Mouse (Mus musculus): ENCODE data around the gene Eps8l1. TPM values are rescaled to one million over a fixed set of nuclear protein-coding genes. Genes with fewer than 3 reads are reported as not detected.

The Eps8l1 gene
- polyA plus RNA-seq, 1 experiment = 11.3 TPM

DNA sequence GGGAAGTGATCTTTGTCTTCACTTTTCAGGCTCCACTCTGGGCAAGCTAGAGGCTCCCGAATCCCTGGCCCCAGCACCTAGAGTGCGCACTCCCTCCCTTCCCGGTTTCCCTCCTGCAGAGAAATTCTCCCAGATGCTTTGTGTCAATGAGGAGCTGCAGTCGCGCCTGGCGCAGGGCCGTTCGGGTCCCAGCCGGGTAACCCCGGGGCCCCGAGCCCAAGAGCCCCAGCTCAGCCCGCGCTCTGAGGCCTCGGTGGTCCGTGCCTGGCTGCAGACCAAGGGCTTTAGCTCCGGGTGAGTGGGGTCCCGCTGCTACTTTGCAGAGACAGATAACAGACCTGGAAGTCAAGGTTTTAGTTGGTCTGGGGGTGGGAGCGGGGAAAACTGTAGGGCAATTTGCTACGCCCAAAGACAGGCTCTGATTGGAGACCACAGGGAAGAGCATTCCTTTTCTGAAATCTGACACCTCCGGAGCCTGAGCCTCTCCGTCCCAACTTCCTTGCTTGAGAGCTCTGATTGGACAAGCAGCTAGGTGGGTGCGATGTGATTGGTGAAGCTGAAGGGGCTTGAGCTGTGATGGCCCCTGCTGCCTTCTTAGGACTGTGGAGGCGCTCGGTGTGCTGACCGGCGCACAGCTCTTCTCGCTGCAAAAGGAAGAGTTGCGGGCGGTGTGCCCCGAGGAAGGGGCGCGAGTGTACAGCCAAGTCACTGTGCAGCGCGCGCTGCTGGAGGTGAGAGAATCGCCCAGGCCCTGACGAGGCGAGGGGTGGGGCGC, 17.7 kb downstream of the Eps8l1 start:
- DNase-seq (ENCODE audit: low read depth) = no peak

DNA sequence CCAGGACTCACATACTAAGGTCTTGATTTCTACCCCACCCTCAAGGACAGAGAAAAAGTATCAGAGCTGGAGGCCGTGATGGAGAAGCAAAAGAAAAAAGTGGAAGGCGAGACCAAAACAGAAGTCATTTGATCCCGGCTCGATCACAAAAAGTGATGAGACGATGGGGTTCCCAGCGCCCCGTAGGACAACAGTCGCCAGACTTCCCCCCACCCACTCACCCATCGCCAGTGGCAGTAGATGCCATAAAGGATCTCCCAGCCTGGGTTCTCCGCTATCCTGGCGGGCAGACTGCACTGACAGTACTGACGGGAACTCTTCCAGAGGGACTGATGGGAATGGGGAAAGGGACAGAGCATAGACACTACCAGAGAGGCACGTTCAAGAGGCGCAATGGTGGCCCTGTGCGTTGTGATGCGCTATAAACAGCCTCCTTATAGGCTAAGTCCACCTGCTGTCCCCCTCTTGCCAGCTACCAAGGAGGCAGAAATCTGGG, 18.4 kb downstream of the Eps8l1 start:
- no peak for DNase-seq (ENCODE audit: low read depth)

DNA sequence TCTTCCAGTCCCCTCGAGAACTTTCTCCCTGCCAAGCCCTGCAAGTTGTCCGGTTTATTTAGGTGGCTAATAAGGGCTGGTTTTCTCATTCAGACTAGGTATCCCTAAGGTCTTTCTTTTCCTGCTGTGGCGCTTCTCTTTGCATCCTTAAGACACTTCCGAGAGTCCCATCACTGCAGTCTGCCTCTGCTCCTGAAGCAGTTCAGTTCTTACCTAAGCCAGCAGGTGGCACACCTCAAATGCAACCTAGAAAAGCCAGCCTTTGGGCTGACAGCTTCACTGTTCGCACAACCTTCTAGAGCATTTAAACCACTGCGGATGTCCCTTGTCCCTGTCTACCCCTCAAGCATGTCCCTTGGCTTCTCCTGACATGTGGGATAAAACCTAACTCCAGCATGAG, 19.2 kb downstream of the Eps8l1 start:
- DNase-seq (ENCODE audit: low read depth) = no peak

DNA sequence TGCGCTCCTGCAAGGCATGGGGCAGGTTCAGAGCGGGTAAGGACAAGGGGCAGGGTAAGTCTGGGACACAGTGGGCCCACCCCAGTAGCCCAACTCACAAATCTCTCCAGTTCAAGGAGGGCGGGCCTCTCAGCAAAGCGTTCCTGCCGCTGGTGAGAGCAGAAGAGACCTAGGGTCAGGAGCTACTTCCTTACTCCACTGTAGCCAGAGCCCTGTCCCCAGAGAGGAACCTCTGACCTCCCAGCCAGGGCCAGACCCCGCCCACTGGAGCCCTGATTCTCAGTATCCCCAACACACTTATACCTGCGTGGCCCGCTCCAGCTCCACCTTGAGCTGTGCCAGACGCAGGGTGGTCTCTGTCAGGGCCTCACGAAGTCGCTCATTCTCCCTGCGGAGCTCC, 21.8 kb downstream of the Eps8l1 start:
- no peak for DNase-seq (ENCODE audit: low read depth)

DNA sequence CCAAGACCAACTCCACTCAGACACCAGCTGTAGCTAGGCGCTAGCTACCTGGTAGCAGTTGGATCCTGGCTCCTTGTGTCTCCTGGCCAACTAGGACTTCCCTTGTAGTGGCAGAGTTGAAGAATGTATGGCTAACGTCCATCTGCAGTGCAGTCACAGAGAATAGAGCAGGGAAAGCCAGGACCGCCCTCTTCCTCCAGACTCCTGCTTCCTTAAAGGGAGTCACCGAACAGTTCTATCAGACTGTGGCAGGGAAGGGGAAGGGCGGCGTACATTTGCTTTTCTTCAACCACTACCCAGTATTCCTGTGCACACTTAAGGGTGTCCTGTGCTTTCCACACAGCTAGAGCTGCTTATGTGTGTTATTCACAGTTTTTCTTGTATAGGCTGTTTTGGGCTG, 30.8 kb downstream of the Eps8l1 start:
- no peak for DNase-seq (ENCODE audit: low read depth)

DNA sequence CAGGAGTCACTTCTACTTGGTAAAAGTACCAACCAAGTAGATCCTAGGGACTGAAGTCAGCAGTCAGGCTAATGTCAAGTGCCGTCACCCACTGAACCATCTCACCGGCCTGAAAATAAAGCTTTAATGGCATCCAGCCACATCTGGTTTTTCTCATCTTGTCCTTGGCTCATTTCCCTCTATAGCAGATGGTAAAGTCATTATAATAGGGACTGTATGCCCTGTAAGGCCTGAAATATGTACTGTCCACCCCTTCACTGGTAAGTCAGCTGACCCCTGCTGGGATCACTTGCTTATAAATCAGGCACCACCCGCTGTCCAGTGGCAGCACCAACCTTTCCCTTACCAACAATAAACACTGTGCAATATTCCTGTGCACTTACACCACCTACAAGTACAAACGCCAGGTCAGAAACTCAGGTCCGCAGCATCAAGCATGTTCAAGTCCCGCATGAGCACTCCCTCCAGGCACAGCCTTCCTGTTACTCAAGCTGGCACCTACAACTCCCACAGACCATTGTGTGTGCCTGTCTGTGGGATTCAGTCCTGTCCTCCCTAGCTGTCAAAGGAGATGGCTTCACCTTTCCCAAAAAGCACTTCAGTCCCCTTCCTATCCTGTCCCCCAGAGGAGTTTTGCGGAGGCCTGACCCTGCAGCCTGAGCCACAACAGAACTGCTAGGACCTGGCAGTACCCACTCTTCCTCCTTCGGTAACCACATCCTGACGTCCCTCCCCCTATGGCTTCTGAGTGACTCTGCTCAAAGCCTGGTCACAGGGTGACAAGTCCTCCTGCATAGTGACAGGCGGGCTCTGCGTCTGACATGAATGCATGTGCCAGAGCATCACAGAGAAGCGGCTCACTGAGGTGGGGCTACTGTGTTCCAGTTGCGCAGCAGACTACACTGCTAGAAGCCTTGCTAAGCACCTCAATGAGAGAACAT, 32.1 kb downstream of the Eps8l1 start:
- no peak for DNase-seq (ENCODE audit: low read depth)

DNA sequence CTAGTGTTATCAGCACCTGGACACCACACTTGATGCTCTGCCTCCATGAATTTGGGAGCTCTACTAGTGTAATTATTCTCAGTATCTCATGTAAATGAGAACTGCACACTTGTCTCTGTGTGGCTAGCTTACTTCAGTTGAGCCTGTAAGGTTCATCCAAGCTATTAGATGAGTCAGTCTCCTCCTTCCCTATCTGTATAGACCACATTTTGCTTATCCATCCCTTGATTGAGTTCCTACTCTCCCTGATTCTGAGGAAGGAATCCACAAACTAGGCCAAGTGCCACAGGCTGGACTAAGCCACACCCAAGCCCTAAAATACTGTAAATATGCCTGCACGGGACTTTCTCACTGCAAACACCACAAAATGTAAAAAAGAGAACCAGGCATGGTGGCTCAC, 33.5 kb downstream of the Eps8l1 start:
- no peak for DNase-seq (ENCODE audit: low read depth)

DNA sequence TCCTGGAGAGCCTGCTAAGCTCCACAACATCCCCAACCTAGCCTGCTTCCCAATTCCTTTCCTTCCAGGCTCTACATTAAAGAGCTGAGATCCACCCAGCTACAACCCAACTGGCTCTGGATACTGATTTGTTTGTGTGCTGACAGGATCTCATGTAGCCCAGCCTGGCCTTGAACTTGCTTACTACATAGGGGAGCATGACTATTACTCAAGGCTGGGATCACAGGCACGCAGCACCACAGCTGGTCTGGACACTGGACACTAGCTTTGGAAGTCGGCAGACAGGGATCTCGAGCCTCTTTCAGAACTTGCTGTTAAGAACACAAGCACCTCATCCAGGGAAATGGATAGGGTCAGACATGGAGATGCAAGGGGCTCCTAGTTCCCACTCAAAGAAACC, 36.0 kb downstream of the Eps8l1 start:
- DNase-seq (ENCODE audit: low read depth) = no peak

DNA sequence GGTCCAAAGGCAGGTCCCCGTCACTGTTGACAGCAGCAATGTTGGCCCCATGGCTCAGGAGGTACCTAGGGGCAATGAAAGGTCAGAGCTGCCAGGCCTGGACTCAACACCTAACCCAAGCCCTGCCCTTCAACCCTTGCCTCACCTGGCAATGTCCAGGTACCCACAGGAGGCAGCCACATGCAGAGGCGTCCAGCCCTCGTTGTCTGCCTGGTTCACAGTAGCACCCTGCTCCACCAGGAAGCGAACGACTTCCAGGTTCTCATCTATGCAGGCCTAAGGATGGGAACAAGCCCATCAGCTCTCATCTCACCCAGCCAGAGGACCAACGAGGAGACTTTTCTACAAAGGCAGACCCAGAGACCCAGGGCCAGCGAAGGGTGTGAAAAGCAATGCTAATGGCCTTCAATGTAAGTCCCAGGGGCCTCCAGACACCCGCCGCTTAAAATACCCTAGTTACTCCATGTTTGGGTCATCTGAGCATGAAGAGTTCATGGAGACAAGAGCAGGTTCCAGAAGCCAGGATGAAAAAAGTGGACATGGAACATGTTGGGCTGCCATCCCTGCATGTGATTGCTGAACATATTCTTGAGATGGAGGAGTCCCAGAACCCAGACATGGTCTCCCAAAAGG, 36.9 kb downstream of the Eps8l1 start:
- no peak for DNase-seq (ENCODE audit: low read depth)

DNA sequence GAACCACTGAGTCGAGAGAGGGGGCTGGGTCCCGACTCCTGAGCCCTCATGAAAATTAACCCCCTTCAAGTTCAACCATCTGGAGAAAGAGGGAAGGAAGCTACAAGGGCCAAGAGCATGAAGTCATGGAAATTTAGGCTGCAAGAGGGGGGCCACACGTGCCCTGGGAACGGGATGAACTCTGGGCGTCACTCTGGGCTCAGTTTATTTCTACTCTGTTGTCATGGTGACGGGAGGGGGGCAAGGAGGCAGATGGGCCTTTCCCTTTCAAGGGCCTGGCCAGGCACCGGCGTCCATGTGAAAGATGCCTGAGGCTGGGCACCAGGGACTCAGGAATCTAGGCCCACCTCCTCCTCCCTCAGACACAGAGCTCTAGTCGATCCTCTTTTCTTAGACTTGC, 37.8 kb downstream of the Eps8l1 start:
- DNase-seq (ENCODE audit: low read depth) = no peak

DNA sequence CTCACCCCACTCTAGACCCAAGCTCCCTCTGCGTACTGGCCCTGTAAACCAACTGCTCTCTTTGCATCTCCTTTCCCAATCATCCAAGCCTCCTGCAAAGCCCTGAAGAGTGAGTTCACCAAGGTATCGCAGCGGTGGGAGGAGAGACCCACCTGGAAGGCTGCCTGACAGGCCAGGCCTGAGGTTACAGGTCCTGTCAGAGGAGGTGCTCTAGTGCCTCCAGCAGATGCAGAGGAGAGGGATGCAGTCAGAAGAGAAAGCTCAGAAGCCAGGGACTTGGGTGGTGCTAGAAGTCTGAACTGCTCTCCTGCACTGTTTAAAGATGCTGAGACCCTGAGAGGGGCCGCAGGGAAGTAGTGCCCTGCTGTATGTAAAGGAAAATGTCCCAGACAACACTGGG, 38.6 kb downstream of the Eps8l1 start:
- DNase-seq (ENCODE audit: low read depth) = no peak

DNA sequence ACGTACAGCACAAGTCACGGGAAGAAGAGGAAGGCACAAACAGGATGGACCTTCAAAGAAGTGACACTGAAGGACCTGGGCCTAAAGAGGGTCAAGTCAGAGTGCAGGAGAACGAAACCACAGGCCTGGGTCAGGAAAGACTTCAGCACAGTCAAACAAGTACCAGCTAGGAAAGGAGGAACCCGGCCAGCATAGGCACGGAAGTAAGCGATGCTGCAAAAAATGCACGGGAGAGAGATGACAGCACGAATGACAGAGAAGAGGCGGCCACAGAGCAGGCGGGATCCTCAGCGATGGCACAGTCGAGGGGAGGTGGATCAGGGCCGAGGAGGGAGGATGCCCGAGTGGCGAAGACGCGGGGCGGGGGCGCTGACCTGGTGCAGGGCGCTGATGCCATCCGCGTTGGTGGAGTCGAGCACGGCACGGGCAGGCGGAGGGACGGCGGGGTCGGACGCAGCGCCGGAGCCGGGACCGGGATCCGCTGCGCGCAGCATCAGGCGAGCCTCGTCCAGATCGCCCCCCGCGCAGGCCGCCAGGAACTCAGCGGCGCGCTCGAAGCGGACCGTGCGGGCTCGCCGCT, 40.5 kb downstream of the Eps8l1 start:
- no peak for DNase-seq (ENCODE audit: low read depth)

DNA sequence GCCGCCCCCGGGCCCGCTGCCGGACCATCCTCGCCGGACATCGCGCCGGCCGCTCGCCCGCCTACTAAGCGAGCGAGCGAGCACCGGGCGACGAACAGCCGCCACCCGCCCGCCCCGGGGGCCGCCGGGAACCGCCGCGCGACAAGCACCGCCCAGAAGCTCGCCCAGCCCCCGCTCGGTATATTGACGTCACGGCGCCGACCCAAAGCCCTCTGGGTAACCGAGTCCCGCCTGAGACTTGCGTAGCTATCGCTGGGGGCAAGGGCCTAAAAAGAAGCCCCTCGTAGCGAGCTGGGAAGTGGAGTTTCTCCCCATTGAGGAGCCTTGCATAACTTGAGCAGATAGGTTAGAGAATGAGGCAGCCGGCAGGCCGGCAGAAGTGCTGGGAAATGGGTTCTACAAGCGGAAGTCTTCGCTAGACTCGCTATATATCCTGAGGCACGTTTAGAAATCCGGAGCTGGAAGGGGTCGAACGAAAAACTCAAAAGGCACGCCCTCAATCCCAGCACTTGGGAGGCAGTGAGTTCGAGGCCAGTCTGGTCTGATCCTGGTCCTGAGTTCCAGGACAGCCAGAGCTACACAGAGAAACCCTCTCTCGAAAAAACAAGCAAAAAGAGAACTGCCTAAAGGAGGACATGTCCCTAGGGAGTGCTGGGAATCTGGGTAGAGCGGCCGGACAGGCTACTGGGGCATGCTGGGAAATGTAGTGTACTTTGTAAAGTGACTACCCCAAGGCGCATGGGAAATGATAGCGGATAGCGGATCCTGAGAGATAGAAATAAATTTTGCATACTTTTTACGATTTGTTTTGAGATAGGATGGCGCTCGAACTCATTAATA, 41.3 kb downstream of the Eps8l1 start, which contains the start of gene Ppp1r12c:
Gene Ppp1r12c, minus strand, starts transcription at position 123 of the 840 bp plus-strand sequence.
- no peak for DNase-seq (ENCODE audit: low read depth)

DNA sequence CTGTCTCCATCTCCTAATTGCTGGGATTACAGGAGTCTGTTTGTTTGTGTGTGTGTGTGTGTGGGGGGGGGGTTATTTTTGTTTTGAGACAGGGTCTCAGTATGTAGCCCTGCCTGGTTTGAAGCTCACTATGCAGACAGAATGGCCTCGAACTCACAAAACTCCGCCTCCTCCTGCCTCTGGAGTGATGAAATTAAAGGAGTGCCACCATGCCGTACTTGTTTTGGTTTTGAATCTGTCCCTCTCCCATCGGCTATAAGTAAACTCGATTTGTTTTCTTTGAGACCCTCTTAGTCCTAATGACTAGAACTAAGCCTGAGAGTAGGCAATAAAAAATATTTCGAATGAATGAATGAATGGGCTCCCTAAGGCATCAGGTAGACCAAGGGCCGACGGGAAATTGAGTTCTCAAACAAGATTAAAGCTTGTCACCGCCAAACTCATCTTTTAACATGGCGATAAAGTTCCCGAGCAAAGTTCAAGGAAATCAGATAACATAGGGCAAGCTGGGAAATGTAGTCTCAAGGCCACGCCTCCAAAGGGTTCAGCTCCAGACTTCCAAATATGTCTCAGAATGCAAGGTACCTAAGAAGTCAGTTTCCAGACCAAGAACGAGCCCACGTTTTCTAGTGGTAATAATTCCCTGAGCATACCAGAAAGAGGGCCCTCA, 42.1 kb downstream of the Eps8l1 start:
- DNase-seq (ENCODE audit: low read depth) = no peak

DNA sequence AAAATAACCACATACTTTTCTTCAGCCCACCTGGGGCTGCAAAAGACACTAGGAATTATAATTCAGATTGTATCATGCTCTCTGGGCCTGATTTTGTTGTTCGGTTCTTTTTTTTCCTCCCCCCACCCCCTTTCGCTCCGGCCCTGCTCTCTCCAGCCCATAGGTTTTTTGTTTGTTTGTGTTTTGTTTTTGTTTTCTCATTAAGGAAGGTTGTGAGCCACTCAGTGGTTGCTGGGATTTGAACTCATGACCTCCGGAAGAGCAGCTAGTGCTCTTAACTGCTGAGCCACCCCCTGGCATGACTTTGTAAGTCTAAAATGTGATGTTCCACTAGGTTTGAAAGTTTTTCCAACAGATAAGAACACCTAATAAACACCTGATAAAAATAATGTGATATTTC, 42.6 kb downstream of the Eps8l1 start:
- DNase-seq (ENCODE audit: low read depth) = no peak

DNA sequence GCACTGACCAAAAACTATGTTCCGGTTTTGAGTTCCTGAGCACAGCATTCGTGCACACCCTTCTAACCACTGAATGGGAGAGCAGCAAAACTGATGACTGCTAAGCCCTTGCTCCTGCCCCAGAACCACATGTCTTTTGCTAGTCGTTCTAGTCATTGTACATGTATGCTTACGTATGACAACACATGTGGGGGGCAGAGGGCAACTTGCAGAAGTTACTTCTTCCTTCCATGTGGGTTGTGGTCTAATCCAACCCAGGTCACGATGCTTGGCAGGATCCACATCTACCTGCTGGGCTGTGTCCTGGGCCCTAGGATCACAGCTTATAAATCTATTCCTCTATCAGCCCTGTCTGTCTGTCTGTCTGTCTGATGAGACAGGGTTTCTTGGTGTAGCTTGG, 43.4 kb downstream of the Eps8l1 start:
- DNase-seq (ENCODE audit: low read depth) = no peak

DNA sequence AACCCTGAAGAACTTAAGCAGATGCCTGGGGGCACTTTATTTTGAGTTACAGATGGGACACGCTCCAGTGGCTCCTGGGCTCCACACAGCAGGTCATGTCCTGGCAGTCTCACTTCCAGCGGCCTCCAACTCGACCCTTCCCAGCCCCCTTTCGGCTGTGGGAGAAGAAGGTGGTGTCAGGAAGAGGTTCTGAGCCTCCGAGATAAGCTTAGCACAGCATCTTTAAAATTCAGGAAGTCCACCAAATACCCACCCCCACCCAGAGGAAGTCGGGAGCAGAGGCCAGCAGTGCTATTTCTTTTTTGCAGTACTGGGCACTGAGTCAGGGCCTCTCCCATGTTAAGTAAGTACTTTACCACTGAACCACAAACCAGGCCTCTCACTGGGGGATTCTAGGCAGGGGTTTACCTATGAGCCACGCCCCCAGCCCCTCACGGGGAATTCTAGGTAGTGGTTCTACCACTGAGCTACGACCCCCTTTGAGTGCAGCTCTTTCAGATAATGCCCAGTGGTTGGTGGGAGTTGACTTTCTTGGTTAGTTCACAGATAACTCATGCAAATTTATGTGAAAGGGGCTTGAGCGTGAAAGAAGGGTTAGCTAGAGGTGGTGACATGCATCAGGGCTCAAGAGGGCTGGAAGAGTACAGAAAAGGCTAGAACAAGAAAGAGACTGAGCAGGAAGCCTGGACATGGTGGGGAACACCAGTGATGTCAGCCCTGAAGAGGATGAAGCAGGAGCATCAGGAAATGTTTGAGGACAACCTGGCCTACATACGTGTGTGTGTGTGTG, 44.4 kb downstream of the Eps8l1 start:
- no peak for DNase-seq (ENCODE audit: low read depth)

DNA sequence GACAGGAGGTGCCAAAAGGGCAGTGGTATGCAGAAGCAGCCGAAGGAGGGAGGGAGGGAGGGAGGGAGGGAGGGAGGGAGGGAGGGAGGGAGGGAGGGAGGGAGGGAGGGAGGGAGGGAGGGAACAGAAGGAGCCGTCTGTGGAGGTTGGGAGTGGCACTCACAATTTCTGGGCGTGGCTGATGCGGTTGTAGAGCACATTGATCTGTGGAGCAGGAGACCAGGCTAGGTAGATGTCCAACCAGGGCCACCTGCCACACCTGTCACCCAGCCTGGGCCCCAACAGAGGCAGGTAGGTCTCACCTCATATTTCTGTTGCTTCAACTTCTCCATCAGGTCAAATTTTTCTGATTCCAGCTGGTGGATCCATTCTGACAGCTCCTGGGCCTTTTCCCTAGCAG, 46.7 kb downstream of the Eps8l1 start:
- DNase-seq (ENCODE audit: low read depth) = no peak

DNA sequence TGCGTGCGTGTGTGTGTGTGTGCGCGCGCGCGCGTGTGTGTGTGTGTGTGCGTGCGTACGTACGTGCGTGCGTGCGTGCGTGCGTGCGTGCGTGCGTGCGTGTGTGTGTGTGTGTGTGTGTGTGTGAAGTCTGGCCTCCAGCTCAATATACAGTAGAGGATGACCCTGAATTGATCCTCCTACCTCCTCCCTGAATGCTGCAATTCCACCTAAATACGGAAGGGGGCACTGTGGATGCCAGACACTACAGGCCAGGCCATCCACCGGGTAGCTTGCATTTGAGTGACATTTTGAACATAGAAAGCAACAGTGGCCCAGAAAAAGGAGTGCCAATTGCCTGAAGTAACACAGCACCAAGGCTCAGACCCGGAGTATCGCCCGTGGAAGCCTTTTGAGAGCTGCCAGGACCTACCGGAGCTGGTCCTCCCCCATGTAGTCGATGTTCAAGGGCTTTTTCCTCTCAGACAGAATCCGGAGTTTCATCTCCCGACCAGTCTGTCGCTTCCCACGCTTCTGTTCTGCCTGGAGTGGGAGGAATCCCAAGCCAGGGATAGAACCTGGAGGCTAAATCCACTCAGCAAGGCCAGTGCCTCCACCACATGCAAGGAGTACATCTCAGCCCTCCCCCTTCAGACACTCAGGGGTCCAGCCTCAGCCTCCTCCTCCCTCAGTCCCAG, 47.7 kb downstream of the Eps8l1 start:
- no peak for DNase-seq (ENCODE audit: low read depth)
